Mouse (Mus musculus) heart, postnatal 4 days (tissue): ENCODE measurements at regions not wholly inside any gene's neighbourhood (a gene's known extent, or its start where the extent isn't known, plus 50 kb on each side); places are given as distances from the start of the nearest gene placed in this dataset.

Source experiments
- DNase-seq: peaks from one replicate; pipeline ENCODE4 v3.0.0; 2021

DNA sequence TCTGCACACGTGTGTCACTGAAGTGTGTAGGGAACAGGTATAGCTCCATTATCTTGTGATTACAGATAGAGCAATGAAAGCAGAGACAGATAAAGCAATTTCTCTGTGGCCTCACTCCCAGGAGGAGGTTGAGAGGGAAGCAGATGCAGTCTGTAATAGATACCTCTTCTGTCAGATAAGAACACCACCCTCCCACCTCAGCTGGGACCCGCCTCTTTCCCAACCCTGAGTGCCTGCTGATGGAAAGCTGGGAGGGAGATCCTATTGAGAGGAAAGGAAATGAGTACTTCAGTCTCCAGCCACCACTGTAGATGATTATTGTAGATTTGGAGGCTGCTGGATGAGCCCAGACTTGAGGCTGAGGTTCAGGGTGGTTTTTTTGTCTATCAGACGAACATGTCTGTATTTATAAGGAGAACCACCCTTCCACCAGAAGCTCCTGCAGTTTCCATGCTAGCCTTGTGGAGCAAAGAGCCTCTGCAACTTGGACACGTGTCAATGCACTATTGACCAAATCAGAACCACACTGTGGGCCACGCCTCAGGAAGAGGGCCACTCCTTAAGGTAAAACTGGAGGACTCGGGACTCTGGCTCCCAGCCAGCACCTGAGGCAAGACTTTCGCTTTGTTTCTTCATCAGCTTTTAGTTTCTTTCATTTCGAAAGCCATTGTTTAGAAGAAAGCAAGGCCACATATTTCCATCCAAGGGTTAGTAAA is 55.3 kb upstream of the Plekha5 start:
- no peak for DNase-seq

DNA sequence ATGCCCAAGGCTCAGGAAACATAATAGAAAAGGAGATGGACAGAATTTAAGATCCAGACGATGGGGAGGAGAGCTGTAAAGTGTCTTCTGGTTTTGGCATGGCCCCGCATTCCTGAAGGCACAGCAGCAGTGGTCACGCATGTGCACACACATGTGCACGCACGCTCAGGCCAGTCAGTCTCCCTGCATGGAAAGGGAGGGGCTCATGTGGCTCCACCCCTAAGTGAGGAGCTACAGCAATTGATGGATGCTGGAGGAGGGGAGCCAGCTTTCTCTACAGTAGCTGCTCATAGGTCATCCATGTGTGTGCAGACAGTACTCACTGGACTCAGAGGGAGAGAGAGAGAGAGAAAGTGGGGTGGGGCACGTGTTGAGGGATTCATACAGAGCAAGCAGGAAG is 56.6 kb upstream of the Plekha5 start:
- DNase-seq, result no peak

- no peak for DNase-seq
Observed at GRCm38 (mm10) chr6:140366791-140367190, 57.1 kb upstream of the Plekha5 start.

- DNase-seq, result no peak
Observed at GRCm38 (mm10) chr6:140360996-140361395, 62.9 kb upstream of the Plekha5 start.

DNA sequence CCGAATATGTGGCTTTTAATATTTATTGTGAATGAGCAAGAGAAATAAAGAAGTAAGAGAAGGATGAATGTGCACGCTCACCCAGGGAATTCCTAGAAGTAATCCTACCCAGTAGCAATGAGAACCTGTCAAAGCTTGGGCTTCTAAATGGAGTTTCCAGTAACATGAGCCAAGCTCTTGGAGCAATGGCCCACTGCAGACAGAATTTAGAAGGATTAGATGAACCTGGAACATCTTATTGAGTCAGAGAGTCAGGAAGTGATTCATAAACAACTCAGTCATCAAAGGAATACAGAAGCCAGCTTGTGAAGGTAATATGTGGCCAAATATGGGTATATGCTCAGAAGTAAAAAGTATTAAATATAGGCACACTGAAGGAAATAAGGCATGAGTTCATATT is 66.0 kb upstream of the Plekha5 start:
- DNase-seq, result no peak

- no peak for DNase-seq
Observed at GRCm38 (mm10) chr6:140357300-140357699, 66.6 kb upstream of the Plekha5 start.

- DNase-seq, result no peak
Observed at GRCm38 (mm10) chr6:140354082-140354481, 69.8 kb upstream of the Plekha5 start.

GRCm38 (mm10) chr6:140353610-140354009 is 70.2 kb upstream of the Plekha5 start:
- no peak for DNase-seq

- no peak for DNase-seq
Observed at GRCm38 (mm10) chr6:140351365-140352095, 72.3 kb upstream of the Plekha5 start.

GRCm38 (mm10) chr6:140348578-140348977 is 75.3 kb upstream of the Plekha5 start:
- DNase-seq, result no peak

DNA sequence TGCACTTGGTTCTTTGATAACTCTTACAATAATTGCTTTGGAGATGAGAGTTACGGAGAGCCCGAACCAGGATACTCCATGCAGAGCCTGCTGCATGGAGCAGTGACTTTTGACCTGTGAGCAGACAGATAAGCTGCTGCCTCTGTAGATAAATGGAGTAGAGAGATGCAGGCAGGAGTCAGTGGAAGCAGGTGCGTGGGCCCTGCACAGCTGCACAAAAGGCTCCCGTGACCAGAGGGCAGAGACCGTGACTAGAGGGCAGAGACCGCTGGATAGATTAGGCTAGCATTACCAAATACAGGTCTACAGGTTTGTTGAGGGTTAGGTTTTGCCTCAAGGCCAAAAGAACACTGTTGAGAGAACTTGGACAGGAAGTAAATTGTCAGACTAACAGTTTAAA is 76.9 kb upstream of the Plekha5 start:
- no peak for DNase-seq

DNA sequence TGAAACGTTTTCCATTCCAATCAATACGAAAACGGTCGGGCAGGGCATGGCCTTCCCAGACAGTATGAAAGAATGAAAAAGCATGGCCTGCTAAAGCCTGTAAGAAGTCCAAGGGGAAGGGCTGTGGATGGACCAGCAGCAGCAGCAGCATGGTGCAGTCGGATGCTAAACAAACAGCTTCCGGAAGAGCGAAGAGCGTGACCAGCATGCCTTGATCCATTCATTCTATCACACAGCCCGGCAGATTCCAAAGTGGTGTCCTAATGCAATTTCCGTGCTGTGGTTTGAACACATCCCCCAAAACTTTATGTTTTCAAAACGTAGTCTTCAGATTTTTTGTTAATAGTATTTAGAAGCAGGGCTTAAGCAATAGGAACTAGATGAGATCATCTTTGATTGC is 80.2 kb upstream of the Plekha5 start:
- no peak for DNase-seq

DNA sequence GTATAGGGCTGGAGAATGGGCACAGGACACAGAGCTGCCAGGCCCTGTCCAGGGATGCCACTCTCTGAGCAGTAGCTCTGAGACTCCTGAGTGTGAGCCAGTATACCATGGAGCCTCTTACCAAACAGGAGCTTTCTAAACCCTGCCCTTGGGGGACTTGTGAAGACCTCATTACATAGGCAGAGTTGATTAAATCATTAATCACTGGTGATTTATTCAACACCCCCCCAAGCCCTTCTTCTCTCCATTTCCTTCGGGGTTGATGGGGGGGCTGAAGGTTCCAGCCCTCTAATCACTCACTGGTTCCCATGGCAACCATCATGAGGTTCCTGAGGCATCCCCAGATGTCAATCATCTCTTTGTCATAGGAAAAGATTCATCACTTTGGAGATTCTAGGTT is 81.0 kb upstream of the Plekha5 start:
- no peak for DNase-seq

- no peak for DNase-seq
Observed at GRCm38 (mm10) chr6:140339731-140340130, 84.1 kb upstream of the Plekha5 start.

- peak; percentile 13 for DNase-seq
Observed at GRCm38 (mm10) chr6:140337897-140338749, 85.7 kb upstream of the Plekha5 start.

GRCm38 (mm10) chr6:140337083-140337491 is 86.8 kb upstream of the Plekha5 start:
- peak; percentile 16 for DNase-seq

DNA sequence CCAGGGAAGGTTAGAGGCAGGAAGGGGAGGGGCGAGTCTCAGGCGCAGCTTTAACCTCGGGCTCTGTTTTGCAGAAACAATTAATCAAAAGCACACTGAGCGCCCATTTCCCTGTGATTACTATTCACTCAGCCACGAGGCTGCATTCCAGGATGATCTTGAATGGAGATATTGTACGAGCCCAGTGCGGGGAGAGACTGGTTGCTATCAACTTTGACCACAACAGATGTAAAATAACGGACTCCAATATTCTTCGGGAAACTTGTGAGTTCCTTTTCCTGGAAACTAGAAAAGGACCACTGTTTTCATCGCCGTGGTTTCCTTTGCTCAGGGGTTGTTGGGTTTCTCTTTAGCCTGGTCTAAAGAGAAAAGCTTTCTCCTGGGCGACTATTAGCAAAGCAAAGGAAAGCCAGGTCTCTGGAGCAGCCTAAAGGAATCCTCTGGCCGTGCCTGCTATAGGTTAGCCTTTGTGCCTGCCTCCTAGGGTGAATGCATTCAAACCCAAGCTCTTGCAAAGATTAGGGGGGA is 87.4 kb upstream of the Plekha5 start:
- DNase-seq, result no peak

DNA sequence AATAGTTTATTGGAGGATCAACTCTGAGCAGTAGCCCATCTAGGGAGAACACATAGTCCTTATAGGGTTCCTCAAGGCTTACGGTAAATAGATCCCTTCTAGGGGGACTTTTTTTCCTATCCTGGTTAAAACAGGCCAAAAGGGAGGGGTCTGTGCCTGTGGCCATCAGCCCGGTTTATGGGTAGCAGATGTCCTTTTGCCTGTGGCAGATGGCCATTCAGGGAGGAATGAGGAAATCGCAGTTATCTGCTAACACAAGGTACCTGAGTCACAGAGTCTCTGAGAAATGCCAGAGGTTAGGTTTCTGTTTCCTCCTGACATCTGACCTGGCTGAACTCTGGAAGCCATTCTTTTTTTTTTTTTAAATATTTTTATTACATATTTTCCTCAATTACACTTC is 90.5 kb upstream of the Plekha5 start:
- no peak for DNase-seq

GRCm38 (mm10) chr6:140308641-140309040 is 115.2 kb upstream of the Plekha5 start:
- DNase-seq, result no peak

- DNase-seq, result no peak
Observed at GRCm38 (mm10) chr6:140306811-140307558, 116.9 kb upstream of the Plekha5 start.

GRCm38 (mm10) chr6:140304105-140304504 is 119.7 kb upstream of the Plekha5 start:
- DNase-seq, result no peak

GRCm38 (mm10) chr6:140300470-140301145 is 123.2 kb upstream of the Plekha5 start:
- peak; percentile 71 for DNase-seq
